Mouse (Mus musculus) stomach, postnatal 0 days (tissue): ENCODE results near the gene Scamp2. TPM values are rescaled to one million over a fixed set of nuclear protein-coding genes. Genes with fewer than 3 reads are reported as not detected.
A peak's percentile ranks its signal among the peaks of the same experiment; 100 is the strongest.

Experiments
- ATAC-seq: fragments of 200-750 bp; cut with Nextera tagmentation; 2 replicates; pipeline ENCODE4 v1.8.0; 2017; ENCODE audit not compliant: low FRiP score, low TSS enrichment
- DNase-seq: peaks from one replicate; pipeline ENCODE4 v3.0.0-alpha.2; 2016; ENCODE audit warnings: low spot score
- H3K27ac ChIP-seq: fragments of 300-500 bp; sonication (generic); replicated peaks from 2 replicates; pipeline ENCODE4 v1.5.1; 2014; ENCODE audit warnings: mild to moderate bottlenecking, control low read depth
- H3K27me3 ChIP-seq: fragments of 300-500 bp; sonication (generic); 2 replicates; pipeline ENCODE4 v1.6.1; 2014; ENCODE audit warnings: low read length; ENCODE audit not compliant: control insufficient read depth, insufficient read depth
- H3K36me3 ChIP-seq: fragments of 300-500 bp; sonication (generic); 2 replicates; pipeline ENCODE4 v1.6.1; 2014; ENCODE audit warnings: low read length, mixed read lengths; ENCODE audit not compliant: control insufficient read depth, insufficient read depth
- H3K4me1 ChIP-seq: fragments of 300-500 bp; sonication (generic); replicated peaks from 2 replicates; pipeline ENCODE4 v1.6.1; 2014; ENCODE audit warnings: antibody characterized with exemption; ENCODE audit not compliant: control insufficient read depth, insufficient read depth
- H3K4me2 ChIP-seq: fragments of 300-500 bp; sonication (generic); replicated peaks from 2 replicates; pipeline ENCODE4 v1.6.1; 2014; ENCODE audit warnings: low read depth, mild to moderate bottlenecking, control low read depth, moderate library complexity
- H3K4me3 ChIP-seq: fragments of 300-500 bp; sonication (generic); 2 replicates; pipeline ENCODE4 v1.5.1; 2014; ENCODE audit warnings: low read depth, low read length, control low read depth
- H3K9ac ChIP-seq: fragments of 300-500 bp; sonication (generic); 2 replicates; pipeline ENCODE4 v1.6.1; 2014; ENCODE audit warnings: mild to moderate bottlenecking, low read length, control low read depth, mixed read lengths
- H3K9me3 ChIP-seq: fragments of 300-500 bp; sonication (generic); 2 replicates; pipeline ENCODE4 v1.6.1; 2016; ENCODE audit warnings: low read length; ENCODE audit not compliant: control insufficient read depth
- CTCF ChIP-seq: IDR thresholded peaks from 2 replicates; pipeline ENCODE4 v1.5.1; 2016; ENCODE audit warnings: antibody characterized with exemption, low read depth, mild to moderate bottlenecking, moderate library complexity
- EP300 ChIP-seq: optimal IDR thresholded peaks from 2 replicates; pipeline ENCODE3; 2016; ENCODE audit warnings: antibody characterized with exemption
- WGBS: fragments of 180-500 bp; shearing (Covaris S2); extraction: QIAGEN DNeasy Blood & Tissue Kit; methylation state at CpG from one replicate; pipeline ENCODE4 v1.1.7; 2014; 5-methylcytosine and 5-hydroxymethylcytosine counted together
- polyA plus RNA-seq: library from polyadenylated mRNA; unstranded; fragments of >200 nt; fragmentation: Nextera tagmentation; extraction: Ambion mirVana; gene quantifications from 2 replicates; pipeline ENCODE4 v1.2.1, GENCODE M21; 2015

Scamp2 gene
- polyA plus RNA-seq, 1 experiment from 2014 or later, result 102 TPM

- peak overlapping the region; percentile 91 for H3K27ac ChIP-seq
- WGBS, result 59% methylated on average over 13 of the region's 13 CpGs
- no peak for ATAC-seq
Measured at GRCm38 (mm10) chr9:57561711-57562099, 962 bp downstream of the Scamp2 start.

GRCm38 (mm10) chr9:57562896-57563372 lies 2.2 kb downstream of the Scamp2 start:
- Histone ChIP-seq H3K4me2 (peak overlapping the region; percentile 69), H3K4me1 (peaks cover 17% of the 10 kb centered on the region), H3K36me3 (no peaks in the 10 kb centered on the region), H3K9me3 (no peaks in the 10 kb centered on the region), H3K27ac (peak overlapping the region; percentile 91), H3K4me3 (no peak overlapping the region; the same call in 1 of the 2 replicates), H3K9ac (peak overlapping the region; percentile 43), H3K27me3 (no peaks in the 10 kb centered on the region)
- ATAC-seq, result peak; percentile 88
- peak; percentile 85 for DNase-seq
- TF ChIP-seq EP300 (no peak), CTCF (no peak)
- WGBS, result 26% methylated on average over 4 of the region's 4 CpGs

More at GRCm38 (mm10) chr9:57561711-57562099, 962 bp downstream of the Scamp2 start:
- H3K27me3 ChIP-seq, result no peaks in the 10 kb centered on the region
- no peaks in the 10 kb centered on the region for H3K36me3 ChIP-seq
- H3K9ac ChIP-seq, result peak overlapping the region; percentile 77
- H3K4me2 ChIP-seq, result peak overlapping the region; percentile 69
- no peaks in the 10 kb centered on the region for H3K9me3 ChIP-seq
- H3K4me1 ChIP-seq, result peaks cover 17% of the 10 kb centered on the region
- no peak for TF ChIP-seq EP300
- no peak for TF ChIP-seq CTCF
- no peak for DNase-seq
- peak overlapping the region; percentile 63 for H3K4me3 ChIP-seq

GRCm38 (mm10) chr9:57564609-57565008 lies 3.9 kb downstream of the Scamp2 start:
- 81% methylated on average over 6 of the region's 6 CpGs for WGBS
- no peaks in the 10 kb centered on the region for H3K9me3 ChIP-seq
- peaks cover 17% of the 10 kb centered on the region for H3K4me1 ChIP-seq
- peaks cover 7% of the 10 kb centered on the region; the same call in 1 of the 2 replicates for H3K36me3 ChIP-seq
- no peak overlapping the region for H3K4me2 ChIP-seq
- ATAC-seq, result no peak
- no peak overlapping the region for H3K4me3 ChIP-seq
- TF ChIP-seq EP300, result no peak
- no peak for TF ChIP-seq CTCF
- H3K9ac ChIP-seq, result no peak overlapping the region
- H3K27me3 ChIP-seq, result no peaks in the 10 kb centered on the region
- H3K27ac ChIP-seq, result no peak overlapping the region
- DNase-seq, result no peak

- no peak overlapping the region for H3K4me3 ChIP-seq
- H3K4me2 ChIP-seq, result no peak overlapping the region
- peaks cover 14% of the 10 kb centered on the region for H3K4me1 ChIP-seq
- peak overlapping the region; percentile 73 for H3K27ac ChIP-seq
- WGBS, result 20% methylated on average over 10 of the region's 10 CpGs
- H3K9me3 ChIP-seq, result no peaks in the 10 kb centered on the region
- ATAC-seq, result no peak
- peaks cover 7% of the 10 kb centered on the region for H3K36me3 ChIP-seq
- H3K27me3 ChIP-seq, result no peaks in the 10 kb centered on the region
- TF ChIP-seq EP300 (no peak), CTCF (no peak)
- DNase-seq, result no peak
- H3K9ac ChIP-seq, result 0 out of 2 replicates have a peak overlapping the region, but pooled peaks have one; percentile 8
Measured at GRCm38 (mm10) chr9:57565741-57566221, 5.0 kb downstream of the Scamp2 start.

GRCm38 (mm10) chr9:57566846-57567245 lies 6.1 kb downstream of the Scamp2 start:
- 53% methylated on average over 8 of the region's 8 CpGs for WGBS
- Histone ChIP-seq H3K9me3 (no peaks in the 10 kb centered on the region), H3K27ac (no peak overlapping the region), H3K9ac (no peak overlapping the region), H3K36me3 (peaks cover 7% of the 10 kb centered on the region), H3K4me1 (peaks cover 10% of the 10 kb centered on the region), H3K4me2 (no peak overlapping the region), H3K27me3 (no peaks in the 10 kb centered on the region), H3K4me3 (no peak overlapping the region)
- DNase-seq (peak; percentile 48), ATAC-seq (peak; percentile 14; the same call in 1 of the 2 replicates)
- TF ChIP-seq CTCF (peak; percentile 68), EP300 (no peak)

- Histone ChIP-seq H3K27me3 (no peaks in the 10 kb centered on the region), H3K27ac (peak overlapping the region; percentile 18; the same call in 1 of the 2 replicates), H3K36me3 (peaks cover 7% of the 10 kb centered on the region), H3K4me1 (peaks cover 2% of the 10 kb centered on the region), H3K9ac (no peak overlapping the region), H3K4me2 (no peak overlapping the region), H3K9me3 (no peaks in the 10 kb centered on the region), H3K4me3 (no peak overlapping the region)
- ATAC-seq (no peak), DNase-seq (no peak)
- TF ChIP-seq CTCF, result no peak
- TF ChIP-seq EP300, result no peak
- 89% methylated on average over 6 of the region's 6 CpGs for WGBS
Measured at GRCm38 (mm10) chr9:57568500-57568899, 7.8 kb downstream of the Scamp2 start.
